Mouse (Mus musculus): ENCODE results near the gene Tm9sf4.

Gene Tm9sf4

DNA sequence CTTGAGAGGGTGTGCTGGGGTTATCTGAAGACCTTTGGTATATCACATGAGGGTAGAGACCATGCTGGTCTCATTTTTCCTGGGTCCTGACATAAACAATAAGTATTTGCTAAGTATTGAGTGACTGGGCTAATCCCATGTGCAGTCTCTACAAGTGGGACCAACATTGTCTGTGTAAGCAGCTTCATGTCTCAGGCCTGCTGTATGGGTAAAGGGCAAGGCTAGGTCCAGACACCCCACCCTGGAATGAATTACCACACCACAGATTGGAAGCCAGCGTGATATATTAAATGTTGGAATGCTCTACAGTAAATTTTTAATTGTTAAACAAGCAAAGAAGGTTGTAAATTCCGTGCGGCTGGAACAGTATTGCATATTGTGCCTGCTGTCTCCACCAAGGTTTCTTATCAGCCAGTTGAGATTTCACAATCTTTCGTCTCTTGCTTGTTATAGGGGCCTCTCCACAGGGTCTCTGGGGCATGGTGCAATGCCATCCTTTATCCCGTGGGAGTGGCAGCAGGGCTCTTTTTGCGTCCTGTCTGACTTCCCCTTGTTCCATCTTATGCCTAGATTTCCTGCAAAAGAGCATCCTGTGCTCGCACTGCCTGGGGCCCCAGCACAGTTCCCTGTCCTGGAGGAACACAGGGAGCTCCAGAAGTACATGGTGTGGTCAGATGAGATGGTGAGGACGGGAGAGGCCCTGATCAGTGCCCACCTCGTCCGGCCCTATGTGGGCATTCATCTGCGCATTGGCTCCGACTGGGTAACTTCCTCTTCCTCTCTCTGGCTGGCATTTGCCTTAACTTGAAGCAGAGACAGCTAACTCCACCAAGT lies 98.1 kb downstream of the Tm9sf4 start:
- no peak for DNase-seq (ENCODE audit: low spot score)

All from adipocyte (in vitro differentiated cells).